Mouse (Mus musculus): Measurements from ENCODE around the gene Lrrc45. TPM values are rescaled to one million over a fixed set of nuclear protein-coding genes. Genes with fewer than 3 reads are reported as not detected.

Lrrc45 gene
- total and polyA plus RNA-seq, 3 experiments: 11.7 to 31.3 (median 20.3) TPM

GRCm38 (mm10) chr11:120695641-120696040, 18.1 kb upstream of the Lrrc45 start:
- dilution Hi-C loops (cut with MboI; ENCODE audit: extremely low pct_ligation_motif_present, extremely low pct_unique_long_range_greater_than_20kb, low sequenced_read_pairs): no loop called here
- no peak overlapping the region for H3K9ac ChIP-seq (ENCODE audit: insufficient read depth, low read depth)
- H3K4me2 ChIP-seq (ENCODE audit: insufficient read depth, low read depth, poor library complexity, severe bottlenecking): no peak overlapping the region
- no peak overlapping the region for H3K27ac ChIP-seq (ENCODE audit: insufficient read depth, low read depth)
- no peak overlapping the region for H3K4me3 ChIP-seq (replicated peaks in 1 of 3; ENCODE audit: low read depth in 2 of 3, low read length in 2 of 3, poor library complexity in 1 of 3)
- no peak for DNase-seq (ENCODE audit: extremely low read depth)
- peaks cover 49 to 95% of the 10 kb centered on the region in 2 experiments for H3K36me3 ChIP-seq (replicated peaks in 1 of 2; ENCODE audit: control insufficient read depth in 1 of 2, insufficient read depth in 1 of 2, low read length in 1 of 2)
- peaks cover 8% of the 10 kb centered on the region for H3K9me3 ChIP-seq (replicated peaks; ENCODE audit: low read length)
- no peaks in the 10 kb centered on the region for H3K79me2 ChIP-seq (replicated peaks; ENCODE audit: control insufficient read depth, extremely low read depth, insufficient read depth, poor library complexity, severe bottlenecking)
- 0 out of 4 replicates have a peak, but pooled peaks cover 2 to 5% of the 10 kb centered on the region in 2 experiments for H3K4me1 ChIP-seq (ENCODE audit: control insufficient read depth in 1 of 2, insufficient read depth in 2 of 2)
- no peaks in the 10 kb centered on the region for H3K27me3 ChIP-seq (replicated peaks)
- in situ Hi-C loops (cut with MboI; ENCODE audit: low pct_ligation_motif_present, low pct_unique_long_range_greater_than_20kb, low sequenced_read_pairs): no loop called here
- no peak for TF ChIP-seq SIN3A (IDR thresholded peaks at IDR 0.05; ENCODE audit: low read length)
- TF ChIP-seq ZKSCAN1 (IDR thresholded peaks at IDR 0.05; ENCODE audit: borderline replicate concordance, low read depth, low read length): no peak

- H3K9me3 ChIP-seq (replicated peaks; ENCODE audit: low read length): peaks cover 8% of the 10 kb centered on the region
- no peak overlapping the region for H3K4me2 ChIP-seq (ENCODE audit: insufficient read depth, low read depth, poor library complexity, severe bottlenecking)
- in situ Hi-C loops (cut with MboI; ENCODE audit: low pct_ligation_motif_present, low pct_unique_long_range_greater_than_20kb, low sequenced_read_pairs) (no loop called here), dilution Hi-C loops (cut with MboI; ENCODE audit: extremely low pct_ligation_motif_present, extremely low pct_unique_long_range_greater_than_20kb, low sequenced_read_pairs) (no loop called here)
- 0 out of 4 replicates have a peak, but pooled peaks cover 2 to 5% of the 10 kb centered on the region in 2 experiments for H3K4me1 ChIP-seq (ENCODE audit: control insufficient read depth in 1 of 2, insufficient read depth in 2 of 2)
- H3K4me3 ChIP-seq (replicated peaks in 1 of 3; ENCODE audit: low read depth in 2 of 3, low read length in 2 of 3, poor library complexity in 1 of 3): no peak overlapping the region
- H3K79me2 ChIP-seq (replicated peaks; ENCODE audit: control insufficient read depth, extremely low read depth, insufficient read depth, poor library complexity, severe bottlenecking): no peaks in the 10 kb centered on the region
- H3K9ac ChIP-seq (ENCODE audit: insufficient read depth, low read depth): no peak overlapping the region
- no peak overlapping the region for H3K27ac ChIP-seq (ENCODE audit: insufficient read depth, low read depth)
- no peaks in the 10 kb centered on the region for H3K27me3 ChIP-seq (replicated peaks)
- no peak for DNase-seq (ENCODE audit: extremely low read depth)
- TF ChIP-seq TCF12 (IDR thresholded peaks at IDR 0.05; ENCODE audit: low read depth, low read length) (no peak), CTCF (conservative IDR thresholded peaks at IDR 0.05 in 1 of 2, IDR thresholded peaks at IDR 0.05 in 1 of 2; ENCODE audit: low read depth in 2 of 2, low read length in 2 of 2) (peak; percentile 27 to 57)
- peaks cover 55 to 98% of the 10 kb centered on the region in 2 experiments for H3K36me3 ChIP-seq (replicated peaks in 1 of 2; ENCODE audit: control insufficient read depth in 1 of 2, insufficient read depth in 1 of 2, low read length in 1 of 2)
Measured at GRCm38 (mm10) chr11:120696568-120696967, 17.2 kb upstream of the Lrrc45 start.

DNA sequence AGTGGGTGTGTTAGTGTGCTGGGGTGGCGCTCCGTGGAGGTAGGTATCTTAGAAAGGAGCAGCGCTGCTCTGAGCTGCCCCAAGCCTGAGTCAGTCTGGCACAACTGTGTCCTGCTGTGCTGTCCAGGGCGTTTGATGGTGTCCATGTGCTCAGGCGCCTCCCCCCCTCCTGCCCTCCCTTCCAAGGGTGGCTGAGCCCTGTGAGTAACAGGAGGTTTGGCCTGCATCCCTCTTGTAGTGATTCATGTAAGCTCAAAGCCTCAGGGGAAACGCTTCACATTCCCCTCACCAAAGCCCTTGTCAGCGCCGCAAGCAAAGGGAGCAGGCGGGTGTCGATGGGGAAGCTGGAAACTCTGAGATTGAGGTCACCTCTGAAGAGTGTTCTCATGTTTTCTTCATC, 16.0 kb upstream of the Lrrc45 start:
- H3K9me3 ChIP-seq (replicated peaks; ENCODE audit: low read length): peaks cover 8% of the 10 kb centered on the region
- dilution Hi-C loops (cut with MboI; ENCODE audit: extremely low pct_ligation_motif_present, extremely low pct_unique_long_range_greater_than_20kb, low sequenced_read_pairs) (no loop called here), in situ Hi-C loops (cut with MboI; ENCODE audit: low pct_ligation_motif_present, low pct_unique_long_range_greater_than_20kb, low sequenced_read_pairs) (no loop called here)
- no peak overlapping the region for H3K4me2 ChIP-seq (ENCODE audit: insufficient read depth, low read depth, poor library complexity, severe bottlenecking)
- no peak for DNase-seq (ENCODE audit: extremely low read depth)
- no peak overlapping the region for H3K9ac ChIP-seq (ENCODE audit: insufficient read depth, low read depth)
- no peak overlapping the region for H3K27ac ChIP-seq (ENCODE audit: insufficient read depth, low read depth)
- H3K4me3 ChIP-seq (replicated peaks in 1 of 3; ENCODE audit: low read depth in 2 of 3, low read length in 2 of 3, poor library complexity in 1 of 3): no peak overlapping the region
- H3K27me3 ChIP-seq (replicated peaks): no peaks in the 10 kb centered on the region
- 0 out of 4 replicates have a peak, but pooled peaks cover 2 to 5% of the 10 kb centered on the region in 2 experiments for H3K4me1 ChIP-seq (ENCODE audit: control insufficient read depth in 1 of 2, insufficient read depth in 2 of 2)
- peaks cover 56 to 95% of the 10 kb centered on the region in 2 experiments for H3K36me3 ChIP-seq (replicated peaks in 1 of 2; ENCODE audit: control insufficient read depth in 1 of 2, insufficient read depth in 1 of 2, low read length in 1 of 2)
- no peaks in the 10 kb centered on the region for H3K79me2 ChIP-seq (replicated peaks; ENCODE audit: control insufficient read depth, extremely low read depth, insufficient read depth, poor library complexity, severe bottlenecking)
- TF ChIP-seq ZNF384 (IDR thresholded peaks at IDR 0.05; ENCODE audit: low read depth, low read length): no peak
- no peak for TF ChIP-seq JUND (conservative IDR thresholded peaks at IDR 0.05; ENCODE audit: low read depth, low read length)
- no peak for TF ChIP-seq EP300 (IDR thresholded peaks at IDR 0.05; ENCODE audit: low read length)
- no peak for TF ChIP-seq USF1 (IDR thresholded peaks at IDR 0.05; ENCODE audit: low read depth, low read length)
- no peak for TF ChIP-seq NRF1 (IDR thresholded peaks at IDR 0.05; ENCODE audit: low read depth, low read length)
- no peak for TF ChIP-seq HCFC1 (IDR thresholded peaks at IDR 0.05; ENCODE audit: low read depth, low read length)
- no peak for TF ChIP-seq TBP (conservative IDR thresholded peaks at IDR 0.05; ENCODE audit: low read depth, low read length)
- no peak for TF ChIP-seq PAX5 (IDR thresholded peaks at IDR 0.05; ENCODE audit: low read length)
- TF ChIP-seq TCF12 (IDR thresholded peaks at IDR 0.05; ENCODE audit: low read depth, low read length): no peak
- no peak for TF ChIP-seq ZC3H11A (IDR thresholded peaks at IDR 0.05; ENCODE audit: low read depth, low read length)
- TF ChIP-seq POLR2AphosphoS2 (IDR thresholded peaks at IDR 0.05; ENCODE audit: low read depth, low read length): no peak
- TF ChIP-seq ETS1 (conservative IDR thresholded peaks at IDR 0.05; ENCODE audit: low read depth, low read length): no peak
- TF ChIP-seq POLR2A (IDR thresholded peaks at IDR 0.05; ENCODE audit: low read depth, low read length): no peak
- TF ChIP-seq NELFE (IDR thresholded peaks at IDR 0.05; ENCODE audit: low read depth, low read length): no peak
- TF ChIP-seq CTCF (conservative IDR thresholded peaks at IDR 0.05 in 1 of 2, IDR thresholded peaks at IDR 0.05 in 1 of 2; ENCODE audit: low read depth in 2 of 2, low read length in 2 of 2): no peak
- TF ChIP-seq MYC (IDR thresholded peaks at IDR 0.05; ENCODE audit: low read depth, low read length): no peak
- no peak for TF ChIP-seq E2F4 (IDR thresholded peaks at IDR 0.05; ENCODE audit: insufficient replicate concordance, low read depth, low read length)
